Mouse (Mus musculus): Measurements from ENCODE around the gene Mgll.

Gene Mgll

GRCm38 (mm10) chr6:88844901-88845565 is 120.8 kb downstream of the Mgll start:
- no peak for DNase-seq (ENCODE audit: low spot score)

DNA sequence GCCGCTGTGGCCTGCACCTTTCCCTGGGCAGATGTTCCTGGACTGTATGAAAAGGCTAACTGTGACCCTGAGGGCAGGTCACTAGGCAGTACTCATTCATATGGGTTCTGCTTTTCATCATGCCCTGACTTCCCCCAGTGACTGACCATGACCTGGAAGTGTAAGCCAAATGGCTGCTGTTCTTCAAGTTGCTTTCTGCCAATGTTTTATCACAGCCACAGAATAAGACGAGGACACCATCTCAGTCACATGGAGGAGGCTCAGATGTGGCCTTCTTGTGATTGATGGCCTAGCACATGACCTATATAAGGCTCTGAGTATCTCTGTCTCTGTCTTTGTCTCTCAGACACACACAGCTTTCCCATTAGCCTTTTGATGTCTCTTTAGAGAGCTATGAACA is 123.4 kb downstream of the Mgll start:
- no peak for DNase-seq (ENCODE audit: low spot score)

DNA sequence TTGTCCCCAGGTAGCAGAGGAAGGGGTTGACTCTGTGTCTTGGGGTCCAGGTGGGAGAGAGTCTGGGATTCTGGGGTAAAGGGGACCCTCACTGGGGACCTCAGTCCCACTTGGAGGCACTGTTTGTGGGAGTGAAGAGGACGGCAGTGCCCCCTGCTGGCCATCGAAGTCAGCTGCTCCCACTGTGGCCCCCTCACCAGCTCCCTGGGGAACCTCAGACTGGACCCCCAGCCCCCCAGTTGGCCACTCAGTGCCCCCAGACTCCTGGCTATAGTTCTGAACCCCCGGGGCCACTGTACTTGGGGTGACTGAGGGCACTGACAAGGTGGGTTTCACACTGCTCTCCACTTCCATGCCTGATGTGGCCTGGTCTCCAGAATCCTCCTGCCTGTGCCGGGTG is 125.1 kb downstream of the Mgll start:
- DNase-seq (ENCODE audit: low spot score): no peak

DNA sequence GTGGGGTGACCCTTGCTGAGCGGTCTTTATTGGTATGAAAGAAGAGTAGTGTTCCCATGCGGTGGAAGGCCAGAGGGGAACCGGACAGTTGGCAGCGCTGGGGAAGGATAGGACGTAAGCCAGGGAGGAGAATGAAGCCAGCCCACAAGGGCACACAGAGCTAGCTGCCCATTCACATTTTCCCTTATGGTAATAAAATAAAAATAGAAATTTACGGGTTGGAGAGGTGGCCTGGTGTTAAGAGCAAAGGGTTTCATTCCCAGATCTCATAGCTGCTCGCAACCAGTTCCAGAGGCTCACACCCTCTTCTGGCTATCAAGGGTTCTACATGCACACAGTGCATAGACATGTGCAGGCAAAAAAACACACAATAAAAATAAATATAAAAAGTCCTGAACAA is 125.8 kb downstream of the Mgll start:
- no peak for DNase-seq (ENCODE audit: low spot score)

DNA sequence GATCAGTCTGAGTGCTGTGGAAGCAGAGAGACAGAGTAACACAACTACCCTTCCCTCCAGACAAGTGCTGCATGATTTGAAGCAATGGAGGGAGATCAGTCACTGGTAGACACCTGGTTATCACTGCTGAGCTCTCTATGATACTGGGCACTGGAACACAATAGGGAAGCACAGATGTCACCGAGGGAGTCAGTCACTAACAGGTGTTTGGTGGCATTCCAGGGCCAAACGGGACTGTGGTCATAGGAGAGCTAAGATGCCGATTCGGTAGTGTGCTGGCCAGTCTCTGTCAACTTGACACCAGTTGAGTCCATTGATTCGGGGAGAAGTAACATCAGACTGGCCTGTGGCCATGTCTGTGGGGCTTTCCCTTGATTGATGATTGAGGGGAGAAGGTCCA is 130.3 kb downstream of the Mgll start:
- no peak for DNase-seq (ENCODE audit: low spot score)

GRCm38 (mm10) chr6:88855636-88856035 is 131.4 kb downstream of the Mgll start:
- DNase-seq (ENCODE audit: low spot score): peak; percentile 84

- DNase-seq (ENCODE audit: low spot score): no peak
These were observed 133.0 kb downstream of the Mgll start for GRCm38 (mm10) chr6:88857249-88857648.

- DNase-seq (ENCODE audit: low spot score): no peak
These were observed 133.6 kb downstream of the Mgll start for GRCm38 (mm10) chr6:88857830-88858229.

DNA sequence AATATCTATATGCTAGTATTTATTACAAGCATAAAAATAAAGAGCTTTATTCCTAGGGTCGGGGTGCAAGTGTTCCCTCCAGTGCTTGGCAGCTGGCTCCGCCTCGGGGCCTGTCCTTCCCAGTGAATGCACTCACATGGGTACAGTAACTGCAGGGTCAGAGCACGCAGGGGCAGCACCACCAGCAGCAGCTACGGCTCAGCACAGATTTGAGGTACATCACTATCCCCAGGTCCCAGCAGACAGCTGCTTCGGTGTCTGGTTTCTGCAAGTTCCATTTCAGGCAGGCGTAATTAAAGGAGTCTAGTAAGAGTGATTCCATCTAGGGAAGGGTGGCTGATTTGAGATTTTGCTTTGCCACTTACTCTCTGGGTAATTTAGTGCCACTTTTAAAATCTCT is 134.1 kb downstream of the Mgll start:
- DNase-seq (ENCODE audit: low spot score): no peak

- DNase-seq (ENCODE audit: low spot score): peak; percentile 69
These were observed 136.7 kb downstream of the Mgll start for GRCm38 (mm10) chr6:88860914-88861313.

GRCm38 (mm10) chr6:88865704-88866103 is 141.5 kb downstream of the Mgll start:
- no peak for DNase-seq (ENCODE audit: low spot score)

GRCm38 (mm10) chr6:88869459-88869858 is 145.2 kb downstream of the Mgll start:
- DNase-seq (ENCODE audit: low spot score): no peak

GRCm38 (mm10) chr6:88870594-88870993 is 146.4 kb downstream of the Mgll start:
- no peak for DNase-seq (ENCODE audit: low spot score)

DNA sequence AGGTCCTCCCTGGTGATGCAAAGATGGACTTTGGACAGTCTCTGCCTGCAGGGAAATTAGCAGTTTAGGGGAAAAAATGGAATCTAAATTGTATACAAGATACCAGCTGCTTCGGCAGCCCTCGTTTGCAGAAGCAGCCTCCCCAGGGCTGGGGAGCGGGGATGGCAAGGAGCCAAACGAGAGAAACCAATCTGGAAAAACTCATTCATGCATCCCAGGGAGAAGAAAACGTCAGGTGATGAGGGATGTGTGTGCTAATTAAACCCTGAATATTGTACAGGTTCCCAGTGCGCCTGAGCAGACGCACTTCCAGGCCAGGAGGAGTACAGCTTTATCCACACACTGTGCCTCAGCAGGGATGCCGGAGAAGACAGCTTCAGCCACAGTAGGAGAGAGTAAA is 147.3 kb downstream of the Mgll start:
- DNase-seq (ENCODE audit: low spot score): no peak

- DNase-seq (ENCODE audit: low spot score): peak; percentile 39
These were observed 148.6 kb downstream of the Mgll start for GRCm38 (mm10) chr6:88872811-88873210.

GRCm38 (mm10) chr6:88873965-88874867 is 150.0 kb downstream of the Mgll start:
- peak; percentile 61 for DNase-seq (ENCODE audit: low spot score)

- DNase-seq (ENCODE audit: low spot score): peak; percentile 88
These were observed 150.8 kb downstream of the Mgll start, which contains the start of gene Podxl2 for GRCm38 (mm10) chr6:88874868-88875508. Gene Podxl2 (minus strand): TSS chr6:88875044.

Measured in embryo, embryonic 10 days (tissue).